14 mouse cellular contexts compared by ENCODE assay signal in the genomic region with DNA sequence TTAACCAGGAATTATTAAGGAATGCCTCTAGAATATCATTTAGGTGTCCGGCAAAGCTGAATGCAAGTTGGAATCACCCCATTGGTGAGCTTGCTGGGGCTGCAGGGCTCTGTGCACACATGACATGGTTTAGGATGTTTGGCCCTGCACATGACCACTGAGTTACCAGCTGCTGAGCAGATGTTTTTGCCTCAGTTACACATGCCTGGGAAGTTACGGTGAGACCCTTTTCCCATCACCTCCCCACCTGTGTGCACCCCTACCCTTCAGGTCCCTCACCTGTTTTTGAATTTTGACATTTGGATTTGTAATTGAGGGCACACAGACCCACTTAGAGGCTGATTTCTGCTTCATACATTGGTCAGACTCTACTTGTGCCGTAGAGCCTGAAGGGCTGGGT. TPM values are rescaled to one million over a fixed set of nuclear protein-coding genes. Genes with fewer than 3 reads are reported as not detected.
DNase-seq lines count a peak whose midpoint lies in the region; ATAC-seq and TF ChIP-seq lines count a peak whose summit lies in the region.
"Had no signal": no experiment of that assay in that cellular context is flagged by ENCODE, and none has a peak within 500 bp of the region (broad histone marks: within the 10 kb centered on the region; RNA-seq: fewer than 3 reads in every experiment).

No protein-coding gene starts in this region.

- H3K27ac ChIP-seq in forebrain, embryonic 11.5 days (ENCODE audit: low read depth, low read length), result peak overlapping the region; percentile 67; the same call in 1 of the 2 replicates
- H3K27ac ChIP-seq in forebrain, embryonic 16.5 days (ENCODE audit: low read length), result no peak overlapping the region
- peak overlapping the region; percentile 85 for H3K27ac ChIP-seq in hindbrain, embryonic 10.5 days
- no peak overlapping the region for H3K27ac ChIP-seq in hindbrain, embryonic 16.5 days (ENCODE audit: low read depth, low read length)
- peak overlapping the region; percentile 66 for H3K27ac ChIP-seq in embryonic facial prominence, embryonic 10.5 days (replicated peaks)
- no peak overlapping the region for H3K27ac ChIP-seq in hindbrain, postnatal 0 days

- no peaks in the 10 kb centered on the region for H3K36me3 ChIP-seq in forebrain, embryonic 11.5 days (ENCODE audit: control insufficient read depth, insufficient read depth, low read length)
- no peaks in the 10 kb centered on the region for H3K36me3 ChIP-seq in forebrain, embryonic 16.5 days (ENCODE audit: control insufficient read depth, insufficient read depth)
- H3K36me3 ChIP-seq in hindbrain, embryonic 10.5 days, result no peaks in the 10 kb centered on the region
- H3K36me3 ChIP-seq in hindbrain, embryonic 16.5 days (ENCODE audit: control insufficient read depth, insufficient read depth, low read length), result no peaks in the 10 kb centered on the region
- no peaks in the 10 kb centered on the region for H3K36me3 ChIP-seq in embryonic facial prominence, embryonic 10.5 days (replicated peaks)
- no peaks in the 10 kb centered on the region for H3K36me3 ChIP-seq in hindbrain, postnatal 0 days (ENCODE audit: insufficient read depth, low read length)
- H3K36me3 ChIP-seq: midbrain, embryonic 12.5 days had no signal

- no peaks in the 10 kb centered on the region for H3K9me3 ChIP-seq in forebrain, embryonic 11.5 days (ENCODE audit: control insufficient read depth, low read length)
- H3K9me3 ChIP-seq in forebrain, embryonic 16.5 days (ENCODE audit: control insufficient read depth, low read length), result no peaks in the 10 kb centered on the region
- H3K9me3 ChIP-seq in hindbrain, embryonic 10.5 days, result no peaks in the 10 kb centered on the region
- H3K9me3 ChIP-seq in hindbrain, embryonic 16.5 days (ENCODE audit: control insufficient read depth, low read length), result no peaks in the 10 kb centered on the region
- no peaks in the 10 kb centered on the region for H3K9me3 ChIP-seq in embryonic facial prominence, embryonic 10.5 days
- no peaks in the 10 kb centered on the region for H3K9me3 ChIP-seq in hindbrain, postnatal 0 days (ENCODE audit: low read length)
- H3K9me3 ChIP-seq: midbrain, embryonic 12.5 days had no signal

- no peak overlapping the region for H3K9ac ChIP-seq in forebrain, embryonic 11.5 days (ENCODE audit: low read length)
- H3K9ac ChIP-seq in forebrain, embryonic 16.5 days (replicated peaks; ENCODE audit: low read depth, low read length), result no peak overlapping the region
- no peak overlapping the region for H3K9ac ChIP-seq in hindbrain, embryonic 16.5 days (ENCODE audit: low read depth, low read length)
- H3K9ac ChIP-seq in hindbrain, postnatal 0 days (replicated peaks; ENCODE audit: low read length), result no peak overlapping the region

- 57% methylated on average over 3 of the region's 3 CpGs for WGBS in forebrain, embryonic 11.5 days
- WGBS in forebrain, embryonic 16.5 days, result 76% methylated on average over 3 of the region's 3 CpGs
- 34% methylated on average over 3 of the region's 3 CpGs for WGBS in hindbrain, embryonic 10.5 days
- WGBS in hindbrain, embryonic 16.5 days, result 52% methylated on average over 3 of the region's 3 CpGs
- 27% methylated on average over 3 of the region's 3 CpGs for WGBS in embryonic facial prominence, embryonic 10.5 days
- 62% methylated on average over 3 of the region's 3 CpGs for WGBS in hindbrain, postnatal 0 days

- H3K4me1 ChIP-seq in forebrain, embryonic 11.5 days (replicated peaks; ENCODE audit: control insufficient read depth, insufficient read depth, low read length), result peaks cover 48% of the 10 kb centered on the region
- H3K4me1 ChIP-seq in forebrain, embryonic 16.5 days (replicated peaks; ENCODE audit: control insufficient read depth, insufficient read depth, low read length), result peaks cover 36% of the 10 kb centered on the region
- H3K4me1 ChIP-seq in hindbrain, embryonic 10.5 days (replicated peaks), result peaks cover 100% of the 10 kb centered on the region
- peaks cover 27% of the 10 kb centered on the region for H3K4me1 ChIP-seq in hindbrain, embryonic 16.5 days (ENCODE audit: control insufficient read depth, insufficient read depth, low read depth, low read length)
- peaks cover 98% of the 10 kb centered on the region for H3K4me1 ChIP-seq in embryonic facial prominence, embryonic 10.5 days
- H3K4me1 ChIP-seq in hindbrain, postnatal 0 days (ENCODE audit: insufficient read depth, low read length), result peaks cover 30% of the 10 kb centered on the region

- no peak for DNase-seq in forebrain, embryonic 11.5 days (ENCODE audit: low spot score)
- no peak for DNase-seq in hindbrain, embryonic 10.5 days (ENCODE audit: low spot score)
- peak; percentile 46 for DNase-seq in embryonic facial prominence, embryonic 10.5 days (ENCODE audit: low spot score)
- no peak for DNase-seq in hindbrain, postnatal 0 days (ENCODE audit: low spot score)
- no peak for DNase-seq in cerebellum, adult 18-20 months
- DNase-seq in kidney, postnatal 10 days, result no peak
- DNase-seq: adrenal gland, postnatal 36 days; cerebellum, postnatal 10 days; kidney, adult 9 months; lung, postnatal 36 days had no signal

- no peak for TF ChIP-seq CTCF in hindbrain, postnatal 0 days (IDR thresholded peaks at IDR 0.05; ENCODE audit: low read depth)

- H3K27me3 ChIP-seq in forebrain, embryonic 11.5 days (ENCODE audit: control insufficient read depth, insufficient read depth, low read length), result no peaks in the 10 kb centered on the region
- no peaks in the 10 kb centered on the region for H3K27me3 ChIP-seq in forebrain, embryonic 16.5 days (replicated peaks; ENCODE audit: control insufficient read depth, insufficient read depth, low read length)
- no peaks in the 10 kb centered on the region for H3K27me3 ChIP-seq in hindbrain, embryonic 10.5 days (ENCODE audit: insufficient read depth, poor library complexity, severe bottlenecking)
- no peaks in the 10 kb centered on the region for H3K27me3 ChIP-seq in hindbrain, embryonic 16.5 days (replicated peaks; ENCODE audit: control insufficient read depth, insufficient read depth, low read length)
- no peaks in the 10 kb centered on the region for H3K27me3 ChIP-seq in embryonic facial prominence, embryonic 10.5 days (replicated peaks; ENCODE audit: low read depth, poor library complexity, severe bottlenecking)
- no peaks in the 10 kb centered on the region for H3K27me3 ChIP-seq in hindbrain, postnatal 0 days (ENCODE audit: insufficient read depth, low read length)

- H3K4me3 ChIP-seq in forebrain, embryonic 11.5 days (ENCODE audit: low read depth, low read length), result no peak overlapping the region
- H3K4me3 ChIP-seq in forebrain, embryonic 16.5 days (replicated peaks; ENCODE audit: low read length), result no peak overlapping the region
- peak overlapping the region; percentile 44 for H3K4me3 ChIP-seq in hindbrain, embryonic 10.5 days
- no peak overlapping the region for H3K4me3 ChIP-seq in hindbrain, embryonic 16.5 days (ENCODE audit: low read length)
- H3K4me3 ChIP-seq in embryonic facial prominence, embryonic 10.5 days, result peak overlapping the region; percentile 45
- no peak overlapping the region for H3K4me3 ChIP-seq in hindbrain, postnatal 0 days (ENCODE audit: low read length)

- ATAC-seq in forebrain, embryonic 11.5 days (replicated peaks; ENCODE audit: low FRiP score), result no peak
- no peak for ATAC-seq in forebrain, embryonic 16.5 days
- ATAC-seq in hindbrain, embryonic 16.5 days, result no peak
- ATAC-seq in hindbrain, postnatal 0 days, result no peak
- ATAC-seq: activated CD4-positive, CD25-positive, alpha-beta regulatory T cell, adult 4 months had no signal

- H3K4me2 ChIP-seq in forebrain, embryonic 11.5 days (ENCODE audit: low read depth, low read length, severe bottlenecking), result no peak overlapping the region
- no peak overlapping the region for H3K4me2 ChIP-seq in forebrain, embryonic 16.5 days (ENCODE audit: low read length)
- H3K4me2 ChIP-seq in hindbrain, embryonic 16.5 days (ENCODE audit: low read length), result no peak overlapping the region
- H3K4me2 ChIP-seq in hindbrain, postnatal 0 days (ENCODE audit: low read depth, low read length), result 0 out of 2 replicates have a peak overlapping the region, but pooled peaks have one; percentile 37

RNA-seq across cellular contexts. Expression of gene Tead1, which starts 6.9 kb away (rescaled TPM):
- polyA plus RNA-seq in forebrain, embryonic 11.5 days (2014; fragmentation: Nextera tagmentation; extraction: Ambion mirVana), result 17.9 and 24.9 TPM in 2 replicates
- 10.3 and 17.6 TPM in 2 replicates for polyA plus RNA-seq in forebrain, embryonic 16.5 days (2015; fragmentation: Nextera tagmentation; extraction: Ambion mirVana)
- polyA plus RNA-seq in hindbrain, embryonic 10.5 days (2016; fragmentation: Nextera tagmentation; extraction: Ambion mirVana), result 17.8 and 20.6 TPM in 2 replicates
- polyA plus RNA-seq in hindbrain, embryonic 16.5 days (2015; fragmentation: Nextera tagmentation; extraction: Ambion mirVana), result 12.1 and 12.2 TPM in 2 replicates
- polyA plus RNA-seq in embryonic facial prominence, embryonic 10.5 days (2016; fragmentation: Nextera tagmentation; extraction: Ambion mirVana), result 20.2 and 23.5 TPM in 2 replicates
- 25.6 and 32.4 TPM in 2 replicates for total RNA-seq in hindbrain, postnatal 0 days (2014; rRNA removed)
- 10.2 and 14.3 TPM in 2 replicates for polyA plus RNA-seq in hindbrain, postnatal 0 days (2015; fragmentation: Nextera tagmentation; extraction: Ambion mirVana)

Comparison
In these comparisons a context has a peak if more than half of its experiments do, and no peak if none do; other contexts are left out.
1. H3K27ac ChIP-seq: peak in forebrain, embryonic 11.5 days (single experiment), hindbrain, embryonic 10.5 days (single experiment) and embryonic facial prominence, embryonic 10.5 days (single experiment); none in forebrain, embryonic 16.5 days (single experiment), hindbrain, embryonic 16.5 days (single experiment) and hindbrain, postnatal 0 days (single experiment).
2. H3K4me3 ChIP-seq: peak in hindbrain, embryonic 10.5 days (single experiment) and embryonic facial prominence, embryonic 10.5 days (single experiment); none in forebrain, embryonic 11.5 days (single experiment), forebrain, embryonic 16.5 days (single experiment), hindbrain, embryonic 16.5 days (single experiment) and hindbrain, postnatal 0 days (single experiment).